Mouse (Mus musculus) hindbrain, embryonic 16.5 days (tissue): ENCODE results near the gene Camta1. TPM values are rescaled to one million over a fixed set of nuclear protein-coding genes. Genes with fewer than 3 reads are reported as not detected.

ENCODE experiments used
- ATAC-seq: fragments of 200-750 bp; cut with Nextera tagmentation; 2 replicates; pipeline ENCODE4 v1.8.0; 2017; ENCODE audit warnings: moderate TSS enrichment, moderate library complexity
- H3K27ac ChIP-seq: fragments of 300-500 bp; sonication (generic); 2 replicates; pipeline ENCODE4 v1.5.1; 2014; ENCODE audit warnings: low read depth, mild to moderate bottlenecking, control low read depth, low read length, moderate library complexity
- H3K27me3 ChIP-seq: fragments of 300-500 bp; sonication (generic); replicated peaks from 2 replicates; pipeline ENCODE4 v1.6.1; 2014; ENCODE audit warnings: low read length; ENCODE audit not compliant: control insufficient read depth, insufficient read depth
- H3K36me3 ChIP-seq: fragments of 300-500 bp; sonication (generic); 2 replicates; pipeline ENCODE4 v1.6.1; 2014; ENCODE audit warnings: mild to moderate bottlenecking, low read length, moderate library complexity, mixed read lengths; ENCODE audit not compliant: control insufficient read depth, insufficient read depth
- H3K4me1 ChIP-seq: fragments of 300-500 bp; sonication (generic); 2 replicates; pipeline ENCODE4 v1.6.1; 2014; ENCODE audit warnings: low read depth, low read length; ENCODE audit not compliant: control insufficient read depth, insufficient read depth
- H3K4me2 ChIP-seq: fragments of 300-500 bp; sonication (generic); 2 replicates; pipeline ENCODE4 v1.6.1; 2014; ENCODE audit warnings: mild to moderate bottlenecking, low read length, control low read depth, moderate library complexity
- H3K4me3 ChIP-seq: fragments of 300-500 bp; sonication (generic); 2 replicates; pipeline ENCODE4 v1.5.1; 2014; ENCODE audit warnings: mild to moderate bottlenecking, low read length, control low read depth, moderate library complexity
- H3K9ac ChIP-seq: fragments of 300-500 bp; sonication (generic); 2 replicates; pipeline ENCODE4 v1.6.1; 2014; ENCODE audit warnings: low read depth, mild to moderate bottlenecking, control low read depth, low read length, moderate library complexity
- H3K9me3 ChIP-seq: fragments of 300-500 bp; sonication (generic); 2 replicates; pipeline ENCODE4 v1.6.1; 2014; ENCODE audit warnings: mild to moderate bottlenecking, low read length, moderate library complexity; ENCODE audit not compliant: control insufficient read depth
- WGBS: fragments of 180-500 bp; shearing (Covaris S2); extraction: QIAGEN DNeasy Blood & Tissue Kit; methylation state at CpG from one replicate; pipeline ENCODE4 v1.1.7; 2014; 5-methylcytosine and 5-hydroxymethylcytosine counted together
- polyA plus RNA-seq: library from polyadenylated mRNA; unstranded; fragments of >200 nt; fragmentation: Nextera tagmentation; extraction: Ambion mirVana; gene quantifications from 2 replicates; pipeline ENCODE4 v1.2.1, GENCODE M21; 2015

The Camta1 gene
- polyA plus RNA-seq, 1 experiment from 2014 or later: 153 TPM

DNA sequence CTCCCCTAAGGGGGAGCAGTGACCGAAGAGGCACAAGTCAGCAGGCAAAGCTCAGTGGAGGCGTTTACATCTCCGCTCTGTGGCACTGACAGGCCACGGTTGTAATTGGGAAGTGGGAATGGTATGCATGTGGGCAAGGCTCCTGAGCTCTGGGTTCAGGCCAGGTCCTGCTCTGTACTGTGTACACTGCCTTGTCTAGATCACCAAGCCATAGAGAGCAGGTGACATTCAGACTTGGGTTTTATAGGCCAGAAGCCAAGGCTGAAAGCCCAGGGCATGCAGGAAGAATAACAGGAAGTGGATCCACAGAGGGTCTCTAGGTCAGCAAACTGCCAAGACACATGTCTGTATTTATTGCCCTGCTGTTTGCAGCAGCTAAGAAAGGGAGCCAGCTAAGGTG is 445.9 kb downstream of the Camta1 start:
- Histone ChIP-seq H3K4me3 (no peak overlapping the region), H3K9me3 (no peaks in the 10 kb centered on the region), H3K27me3 (no peaks in the 10 kb centered on the region), H3K4me2 (no peak overlapping the region), H3K36me3 (no peaks in the 10 kb centered on the region), H3K27ac (no peak overlapping the region), H3K9ac (no peak overlapping the region), H3K4me1 (peaks cover 10% of the 10 kb centered on the region)
- no peak for ATAC-seq
- WGBS: 74% methylated on average over 4 of the region's 4 CpGs

DNA sequence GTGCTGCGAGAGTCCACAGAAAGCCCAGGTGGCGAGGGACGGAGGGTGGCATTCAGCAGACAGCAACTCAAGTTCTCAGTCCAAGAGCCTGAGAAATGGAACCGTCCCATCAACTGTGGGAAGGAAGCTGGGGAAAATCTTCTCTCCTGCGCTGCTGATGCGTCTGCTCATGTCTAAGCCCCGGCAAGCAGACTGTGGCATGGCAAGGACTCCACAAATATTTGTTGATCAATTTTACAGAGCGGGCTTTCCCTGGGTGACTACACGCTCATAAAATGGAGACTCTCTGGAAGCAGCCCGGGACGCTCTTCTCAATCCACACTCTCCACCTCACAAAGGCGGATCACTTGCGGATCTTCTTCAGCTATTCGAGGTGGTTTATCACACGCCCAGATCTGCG is 446.3 kb downstream of the Camta1 start:
- Histone ChIP-seq H3K27me3 (no peaks in the 10 kb centered on the region), H3K4me1 (peaks cover 11% of the 10 kb centered on the region), H3K9ac (no peak overlapping the region), H3K36me3 (no peaks in the 10 kb centered on the region), H3K9me3 (no peaks in the 10 kb centered on the region), H3K4me3 (no peak overlapping the region), H3K4me2 (no peak overlapping the region), H3K27ac (no peak overlapping the region)
- ATAC-seq: no peak
- WGBS: 91% methylated on average over 16 of the region's 16 CpGs

DNA sequence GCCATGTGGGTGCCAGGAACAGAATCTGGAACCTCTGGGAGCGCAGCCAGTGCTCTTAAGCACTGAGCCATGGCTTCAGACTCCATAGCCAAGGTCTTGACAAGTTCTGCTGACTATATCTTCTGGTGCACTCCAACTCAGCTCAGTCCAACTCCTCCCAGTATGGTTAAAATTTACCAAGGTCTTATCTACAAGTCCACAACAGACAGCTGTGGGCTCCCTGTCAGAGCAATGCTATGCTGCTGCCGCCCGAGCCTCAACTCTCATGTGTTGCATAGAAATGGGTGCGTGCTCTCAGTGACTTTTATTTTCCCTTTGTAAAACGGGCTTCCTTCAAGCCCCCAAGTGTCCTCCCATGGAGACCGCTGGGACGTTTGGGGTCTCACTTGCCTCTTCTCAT is 446.7 kb downstream of the Camta1 start:
- Histone ChIP-seq H3K4me2 (no peak overlapping the region), H3K4me1 (peaks cover 11% of the 10 kb centered on the region), H3K9me3 (no peaks in the 10 kb centered on the region), H3K9ac (no peak overlapping the region), H3K27me3 (no peaks in the 10 kb centered on the region), H3K4me3 (no peak overlapping the region), H3K36me3 (no peaks in the 10 kb centered on the region), H3K27ac (no peak overlapping the region)
- 95% methylated on average over 7 of the region's 7 CpGs for WGBS
- no peak for ATAC-seq

DNA sequence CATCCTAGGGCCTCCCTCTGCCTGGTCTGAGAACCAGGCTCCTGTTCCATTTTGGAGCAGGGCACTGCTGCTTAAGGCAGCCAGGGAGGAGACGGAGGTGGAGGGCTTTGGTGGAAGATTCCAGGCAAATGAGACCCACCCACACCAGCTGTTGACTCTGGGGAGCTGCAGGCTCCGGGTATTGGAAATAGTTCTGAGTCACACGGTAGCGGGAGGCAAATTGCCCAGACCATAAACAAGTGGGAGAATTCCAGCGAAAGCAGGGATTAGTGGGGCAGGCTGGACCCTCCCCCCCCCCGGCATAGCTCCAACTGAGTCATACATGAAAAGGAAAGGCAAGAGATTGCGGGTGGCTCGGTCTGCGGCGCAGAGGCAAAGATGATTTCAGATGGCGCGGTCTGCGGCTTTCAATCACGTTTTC is 450.0 kb downstream of the Camta1 start:
- no peaks in the 10 kb centered on the region for H3K27me3 ChIP-seq
- H3K4me1 ChIP-seq: peaks cover 11% of the 10 kb centered on the region
- no peaks in the 10 kb centered on the region for H3K36me3 ChIP-seq
- WGBS: 31% methylated on average over 14 of the region's 14 CpGs
- H3K27ac ChIP-seq: peak overlapping the region; percentile 48; the same call in 1 of the 2 replicates
- ATAC-seq: no peak
- no peak overlapping the region for H3K4me2 ChIP-seq
- peaks cover 2% of the 10 kb centered on the region; the same call in 1 of the 2 replicates for H3K9me3 ChIP-seq
- H3K9ac ChIP-seq: no peak overlapping the region
- no peak overlapping the region for H3K4me3 ChIP-seq

DNA sequence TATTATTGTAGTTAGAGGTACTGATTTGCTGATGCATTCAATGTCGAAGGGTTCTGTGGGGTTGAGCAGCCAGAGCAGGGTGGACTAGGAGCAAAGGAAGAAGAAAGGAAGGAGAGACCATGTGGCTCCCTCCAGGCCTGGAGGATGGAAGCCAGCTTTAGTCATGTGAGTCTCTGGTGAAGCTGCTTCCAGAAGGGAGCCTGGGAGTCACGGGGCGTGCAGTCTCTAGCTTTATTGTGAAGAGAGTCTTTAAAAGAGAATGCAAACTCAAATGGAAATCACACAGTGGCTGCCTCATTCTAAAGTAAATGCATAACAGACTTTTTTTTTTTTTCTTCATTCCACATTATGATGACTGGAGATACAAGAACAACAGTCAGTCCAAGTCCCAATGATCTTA is 450.7 kb downstream of the Camta1 start:
- no peaks in the 10 kb centered on the region for H3K36me3 ChIP-seq

DNA sequence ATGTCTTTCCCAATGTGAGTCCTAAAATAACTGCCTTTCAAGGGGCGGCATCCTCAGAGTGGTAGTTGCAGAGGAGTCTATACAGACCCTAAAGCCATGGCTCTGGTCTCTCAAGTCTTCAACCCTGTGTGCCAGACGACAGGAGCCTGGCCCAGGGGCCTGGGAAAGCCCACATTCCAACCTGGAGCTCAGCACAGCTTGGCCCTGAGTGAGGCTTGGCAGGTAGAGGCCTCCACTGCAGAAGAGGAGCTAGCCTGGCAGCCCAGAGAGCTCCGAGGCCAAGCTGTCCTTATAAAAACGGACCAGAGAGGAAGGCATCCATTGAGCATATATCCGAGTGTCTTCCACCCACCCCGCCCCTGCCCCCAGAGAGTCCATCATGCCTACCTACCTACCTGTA is 452.4 kb downstream of the Camta1 start:
- Histone ChIP-seq H3K27me3 (no peaks in the 10 kb centered on the region), H3K36me3 (no peaks in the 10 kb centered on the region), H3K27ac (no peak overlapping the region; the same call in 1 of the 2 replicates), H3K9me3 (peaks cover 2% of the 10 kb centered on the region; the same call in 1 of the 2 replicates), H3K4me3 (no peak overlapping the region), H3K4me1 (peaks cover 11% of the 10 kb centered on the region), H3K4me2 (no peak overlapping the region), H3K9ac (no peak overlapping the region)
- 85% methylated on average over 6 of the region's 6 CpGs for WGBS
- ATAC-seq: no peak

More for the DNA sequence above, 450.7 kb downstream of the Camta1 start:
- peaks cover 2% of the 10 kb centered on the region; the same call in 1 of the 2 replicates for H3K9me3 ChIP-seq
- WGBS: 39% methylated on average over 3 of the region's 3 CpGs
- no peaks in the 10 kb centered on the region for H3K27me3 ChIP-seq
- H3K4me2 ChIP-seq: no peak overlapping the region
- peaks cover 11% of the 10 kb centered on the region for H3K4me1 ChIP-seq
- H3K27ac ChIP-seq: peak overlapping the region; percentile 48
- ATAC-seq: no peak
- no peak overlapping the region for H3K9ac ChIP-seq
- H3K4me3 ChIP-seq: no peak overlapping the region

DNA sequence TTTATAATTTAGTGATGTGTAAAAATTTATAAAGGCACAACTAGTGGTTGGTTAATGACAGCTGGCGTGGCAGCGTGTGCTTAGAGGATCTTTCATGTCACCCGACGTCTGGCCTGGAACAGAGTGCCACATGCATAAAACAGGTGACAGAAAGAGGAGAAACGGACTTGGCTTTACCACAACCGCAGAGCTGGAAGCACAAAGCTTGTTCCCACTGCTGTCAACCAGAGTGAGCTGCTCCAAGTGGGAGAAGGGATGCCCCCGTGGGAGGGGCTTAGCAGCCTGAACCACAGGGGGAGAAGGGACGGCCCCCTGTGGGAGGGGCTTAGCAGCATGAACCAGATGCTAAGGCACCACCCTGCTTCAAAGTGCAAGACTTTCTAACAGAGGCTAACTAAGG is 452.9 kb downstream of the Camta1 start:
- ATAC-seq: no peak
- H3K4me1 ChIP-seq: peaks cover 11% of the 10 kb centered on the region
- 44% methylated on average over 8 of the region's 8 CpGs for WGBS
- no peak overlapping the region for H3K9ac ChIP-seq
- H3K36me3 ChIP-seq: no peaks in the 10 kb centered on the region
- H3K4me3 ChIP-seq: no peak overlapping the region
- H3K9me3 ChIP-seq: peaks cover 2% of the 10 kb centered on the region; the same call in 1 of the 2 replicates
- no peak overlapping the region for H3K4me2 ChIP-seq
- no peaks in the 10 kb centered on the region for H3K27me3 ChIP-seq
- peak overlapping the region; percentile 45 for H3K27ac ChIP-seq

DNA sequence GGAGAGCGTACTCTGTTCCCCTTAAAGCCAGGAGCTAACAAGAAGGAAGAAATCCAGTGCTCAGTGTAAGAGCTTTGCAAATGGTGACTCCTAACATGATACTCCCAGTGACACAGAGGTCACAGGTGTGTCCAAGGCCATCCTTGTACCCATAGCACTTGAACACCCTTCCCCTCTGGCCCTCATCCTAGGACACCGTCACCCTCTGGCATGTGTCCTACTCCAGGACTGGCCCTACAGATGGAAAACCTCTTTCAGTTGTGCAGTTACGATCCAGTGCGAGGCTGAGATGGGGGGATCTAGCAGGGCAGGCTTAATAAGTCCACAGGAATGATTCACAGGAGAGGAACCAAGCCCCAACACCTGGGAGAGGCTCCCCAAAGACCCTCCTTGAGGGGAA is 453.4 kb downstream of the Camta1 start:
- Histone ChIP-seq H3K9ac (no peak overlapping the region), H3K36me3 (no peaks in the 10 kb centered on the region), H3K4me3 (no peak overlapping the region), H3K27ac (no peak overlapping the region), H3K4me1 (peaks cover 11% of the 10 kb centered on the region), H3K9me3 (peaks cover 2% of the 10 kb centered on the region; the same call in 1 of the 2 replicates), H3K4me2 (no peak overlapping the region), H3K27me3 (no peaks in the 10 kb centered on the region)
- no peak for ATAC-seq
- WGBS: 85% methylated on average over 4 of the region's 4 CpGs

DNA sequence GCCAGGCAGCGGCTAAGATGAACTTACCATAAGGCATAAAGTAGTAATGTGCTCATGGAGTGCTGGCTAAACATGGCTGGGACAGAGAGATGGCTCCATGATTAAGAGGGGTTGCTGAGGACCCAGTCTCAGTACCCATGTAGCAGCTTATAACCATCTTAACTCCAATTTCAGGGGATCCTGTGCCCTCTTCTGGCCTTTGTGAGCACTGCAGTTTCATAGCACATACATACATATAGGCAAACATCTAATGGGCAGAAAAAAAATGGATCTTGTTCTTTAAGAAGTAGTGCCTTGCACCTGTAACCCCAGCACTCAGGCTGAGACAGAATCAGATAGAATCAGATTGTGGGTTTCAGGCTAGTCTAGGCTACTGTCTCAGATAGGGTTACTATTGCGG is 454.5 kb downstream of the Camta1 start:
- Histone ChIP-seq H3K4me3 (no peak overlapping the region), H3K27me3 (no peaks in the 10 kb centered on the region), H3K27ac (no peak overlapping the region), H3K4me1 (peaks cover 8% of the 10 kb centered on the region), H3K9ac (no peak overlapping the region), H3K4me2 (no peak overlapping the region), H3K36me3 (no peaks in the 10 kb centered on the region), H3K9me3 (peaks cover 2% of the 10 kb centered on the region; the same call in 1 of the 2 replicates)
- ATAC-seq: no peak
- 98% methylated on average over 2 of the region's 2 CpGs for WGBS
